Mouse (Mus musculus) embryonic facial prominence, embryonic 13.5 days (tissue): ENCODE results near the gene Amot. TPM values are rescaled to one million over a fixed set of nuclear protein-coding genes. Genes with fewer than 3 reads are reported as not detected.

Source experiments
- ATAC-seq: fragments of 200-750 bp; cut with Nextera tagmentation; 2 replicates; pipeline ENCODE4 v1.8.0; 2017; ENCODE audit warnings: low read depth; ENCODE audit not compliant: insufficient number of reproducible peaks, insufficient read depth, low FRiP score, low TSS enrichment
- H3K27ac ChIP-seq: fragments of 300-500 bp; sonication (generic); 2 replicates; pipeline ENCODE4 v1.5.1; 2015; ENCODE audit warnings: moderate library complexity, mild to moderate bottlenecking, inconsistent platforms
- H3K27me3 ChIP-seq: fragments of 300-500 bp; sonication (generic); 2 replicates; pipeline ENCODE4 v1.6.1; 2015; ENCODE audit warnings: mild to moderate bottlenecking, inconsistent platforms
- H3K36me3 ChIP-seq: fragments of 300-500 bp; sonication (generic); 2 replicates; pipeline ENCODE4 v1.6.1; 2015; ENCODE audit warnings: mild to moderate bottlenecking, inconsistent platforms
- H3K4me1 ChIP-seq: fragments of 300-500 bp; sonication (generic); 2 replicates; pipeline ENCODE4 v1.6.1; 2015; ENCODE audit warnings: inconsistent platforms
- H3K4me2 ChIP-seq: fragments of 300-500 bp; sonication (generic); 2 replicates; pipeline ENCODE4 v1.6.1; 2015; ENCODE audit warnings: moderate library complexity, mild to moderate bottlenecking, inconsistent platforms
- H3K4me3 ChIP-seq: fragments of 300-500 bp; sonication (generic); 2 replicates; pipeline ENCODE4 v1.5.1; 2015; ENCODE audit warnings: mild to moderate bottlenecking, inconsistent platforms
- H3K9ac ChIP-seq: fragments of 300-500 bp; sonication (generic); 2 replicates; pipeline ENCODE4 v1.6.1; 2015; ENCODE audit warnings: mild to moderate bottlenecking, inconsistent platforms
- H3K9me3 ChIP-seq: fragments of 300-500 bp; sonication (generic); 2 replicates; pipeline ENCODE4 v1.6.1; 2016; ENCODE audit warnings: inconsistent platforms
- WGBS: fragments of 180-500 bp; shearing (Covaris S2); methylation state at CpG from one replicate; pipeline ENCODE4 v1.1.7; 2015; ENCODE audit warnings: mixed read lengths; 5-methylcytosine and 5-hydroxymethylcytosine counted together
- polyA plus RNA-seq: library from polyadenylated mRNA; unstranded; fragments of >200 nt; fragmentation: Nextera tagmentation; extraction: Ambion mirVana; gene quantifications from 2 replicates; pipeline ENCODE4 v1.2.1, GENCODE M21; 2015

Amot gene
- polyA plus RNA-seq, 1 experiment from 2014 or later, result 30.7 TPM

- no peak for ATAC-seq
- 61% methylated on average over 3 of the region's 3 CpGs for WGBS
- no peak overlapping the region for H3K9ac ChIP-seq
Measured at GRCm38 (mm10) chrX:145477725-145478194, 27.2 kb downstream of the Amot start.

GRCm38 (mm10) chrX:145477003-145477724, 27.8 kb downstream of the Amot start:
- Histone ChIP-seq H3K4me1 (no peaks in the 10 kb centered on the region; the same call in 1 of the 2 replicates), H3K27me3 (peaks cover 16% of the 10 kb centered on the region; the same call in 1 of the 2 replicates), H3K4me3 (no peak overlapping the region), H3K36me3 (peaks cover 10% of the 10 kb centered on the region; the same call in 1 of the 2 replicates), H3K9ac (no peak overlapping the region), H3K4me2 (no peak overlapping the region), H3K9me3 (no peaks in the 10 kb centered on the region), H3K27ac (no peak overlapping the region)
- ATAC-seq, result no peak
- WGBS, result 66% methylated on average over 5 of the region's 5 CpGs

More at GRCm38 (mm10) chrX:145477725-145478194, 27.2 kb downstream of the Amot start:
- no peaks in the 10 kb centered on the region; the same call in 1 of the 2 replicates for H3K4me1 ChIP-seq
- no peak overlapping the region for H3K27ac ChIP-seq
- no peak overlapping the region for H3K4me3 ChIP-seq
- H3K27me3 ChIP-seq, result peaks cover 16% of the 10 kb centered on the region; the same call in 1 of the 2 replicates
- no peaks in the 10 kb centered on the region for H3K9me3 ChIP-seq
- H3K36me3 ChIP-seq, result peaks cover 10% of the 10 kb centered on the region; the same call in 1 of the 2 replicates
- H3K4me2 ChIP-seq, result no peak overlapping the region

GRCm38 (mm10) chrX:145468264-145468663, 36.7 kb downstream of the Amot start:
- ATAC-seq, result no peak
- Histone ChIP-seq H3K36me3 (peaks cover 5% of the 10 kb centered on the region; the same call in 1 of the 2 replicates), H3K4me1 (no peaks in the 10 kb centered on the region), H3K27me3 (peaks cover 8% of the 10 kb centered on the region), H3K4me3 (no peak overlapping the region), H3K9ac (no peak overlapping the region), H3K9me3 (no peaks in the 10 kb centered on the region), H3K27ac (no peak overlapping the region), H3K4me2 (no peak overlapping the region)
- 87% methylated on average over 6 of the region's 6 CpGs for WGBS

GRCm38 (mm10) chrX:145463524-145463923, 41.5 kb downstream of the Amot start:
- no peak for ATAC-seq
- no peaks in the 10 kb centered on the region for H3K4me1 ChIP-seq
- H3K4me2 ChIP-seq, result no peak overlapping the region
- no peak overlapping the region for H3K9ac ChIP-seq
- WGBS, result 74% methylated on average over 2 of the region's 2 CpGs
- H3K27me3 ChIP-seq, result peaks cover 10% of the 10 kb centered on the region
- H3K4me3 ChIP-seq, result no peak overlapping the region
- 0 out of 2 replicates have a peak, but pooled peaks cover 7% of the 10 kb centered on the region for H3K36me3 ChIP-seq
- no peaks in the 10 kb centered on the region for H3K9me3 ChIP-seq
- no peak overlapping the region for H3K27ac ChIP-seq

GRCm38 (mm10) chrX:145461339-145461738, 43.6 kb downstream of the Amot start:
- WGBS, result 79% methylated on average over 3 of the region's 3 CpGs
- Histone ChIP-seq H3K4me2 (no peak overlapping the region), H3K9ac (no peak overlapping the region), H3K4me3 (no peak overlapping the region), H3K4me1 (no peaks in the 10 kb centered on the region), H3K27ac (no peak overlapping the region), H3K36me3 (0 out of 2 replicates have a peak, but pooled peaks cover 10% of the 10 kb centered on the region), H3K9me3 (no peaks in the 10 kb centered on the region), H3K27me3 (peaks cover 9% of the 10 kb centered on the region; the same call in 1 of the 2 replicates)
- ATAC-seq, result no peak

- 91% methylated on average over 4 of the region's 4 CpGs for WGBS
- no peaks in the 10 kb centered on the region for H3K9me3 ChIP-seq
- no peaks in the 10 kb centered on the region for H3K4me1 ChIP-seq
- H3K4me2 ChIP-seq, result no peak overlapping the region
- H3K4me3 ChIP-seq, result no peak overlapping the region
- H3K27me3 ChIP-seq, result peaks cover 6% of the 10 kb centered on the region; the same call in 1 of the 2 replicates
- H3K27ac ChIP-seq, result no peak overlapping the region
- peaks cover 16% of the 10 kb centered on the region for H3K36me3 ChIP-seq
- ATAC-seq, result no peak
- no peak overlapping the region for H3K9ac ChIP-seq
Measured at GRCm38 (mm10) chrX:145456251-145456650, 48.7 kb downstream of the Amot start.

GRCm38 (mm10) chrX:145455629-145456028, 49.4 kb downstream of the Amot start:
- H3K4me2 ChIP-seq, result no peak overlapping the region
- peaks cover 10% of the 10 kb centered on the region; the same call in 1 of the 2 replicates for H3K27me3 ChIP-seq
- H3K36me3 ChIP-seq, result peaks cover 20% of the 10 kb centered on the region
- H3K4me1 ChIP-seq, result no peaks in the 10 kb centered on the region
- H3K27ac ChIP-seq, result no peak overlapping the region
- ATAC-seq, result no peak
- no peaks in the 10 kb centered on the region for H3K9me3 ChIP-seq
- 90% methylated on average over 6 of the region's 6 CpGs for WGBS
- H3K9ac ChIP-seq, result no peak overlapping the region
- H3K4me3 ChIP-seq, result no peak overlapping the region

GRCm38 (mm10) chrX:145454828-145455227, 50.2 kb downstream of the Amot start:
- H3K4me1 ChIP-seq, result no peaks in the 10 kb centered on the region
- H3K9ac ChIP-seq, result no peak overlapping the region
- no peak for ATAC-seq
- H3K4me2 ChIP-seq, result no peak overlapping the region
- peaks cover 11% of the 10 kb centered on the region; the same call in 1 of the 2 replicates for H3K27me3 ChIP-seq
- H3K9me3 ChIP-seq, result no peaks in the 10 kb centered on the region
- H3K27ac ChIP-seq, result no peak overlapping the region
- H3K36me3 ChIP-seq, result peaks cover 25% of the 10 kb centered on the region
- 83% methylated on average over 4 of the region's 4 CpGs for WGBS
- no peak overlapping the region for H3K4me3 ChIP-seq

- ATAC-seq, result no peak
- Histone ChIP-seq H3K4me1 (no peaks in the 10 kb centered on the region), H3K27ac (no peak overlapping the region), H3K27me3 (peaks cover 3% of the 10 kb centered on the region), H3K9me3 (no peaks in the 10 kb centered on the region), H3K36me3 (no peaks in the 10 kb centered on the region), H3K4me2 (no peak overlapping the region), H3K4me3 (no peak overlapping the region), H3K9ac (no peak overlapping the region)
- 91% methylated on average over 2 of the region's 2 CpGs for WGBS
Measured at GRCm38 (mm10) chrX:145441526-145441925, 63.5 kb downstream of the Amot start.

GRCm38 (mm10) chrX:145433652-145434051, 71.3 kb downstream of the Amot start:
- 66% methylated on average over 4 of the region's 4 CpGs for WGBS
- no peak overlapping the region for H3K27ac ChIP-seq
- H3K4me1 ChIP-seq, result no peaks in the 10 kb centered on the region
- H3K4me3 ChIP-seq, result no peak overlapping the region
- no peaks in the 10 kb centered on the region for H3K9me3 ChIP-seq
- H3K36me3 ChIP-seq, result no peaks in the 10 kb centered on the region
- ATAC-seq, result no peak
- no peak overlapping the region for H3K9ac ChIP-seq
- no peak overlapping the region for H3K4me2 ChIP-seq
- peaks cover 18% of the 10 kb centered on the region for H3K27me3 ChIP-seq

GRCm38 (mm10) chrX:145430836-145431570, 74.0 kb downstream of the Amot start:
- Histone ChIP-seq H3K4me2 (no peak overlapping the region), H3K9ac (no peak overlapping the region), H3K36me3 (no peaks in the 10 kb centered on the region), H3K27me3 (peaks cover 14% of the 10 kb centered on the region), H3K4me3 (no peak overlapping the region), H3K9me3 (no peaks in the 10 kb centered on the region), H3K27ac (no peak overlapping the region), H3K4me1 (no peaks in the 10 kb centered on the region)
- no peak for ATAC-seq
- WGBS, result 49% methylated on average over 5 of the region's 5 CpGs
